Mouse (Mus musculus) forebrain, embryonic 10.5 days (tissue): ENCODE measurements around the gene Asb5. TPM values are rescaled to one million over a fixed set of nuclear protein-coding genes. Genes with fewer than 3 reads are reported as not detected.

Experiments
- DNase-seq: peaks from one replicate; pipeline ENCODE4 v3.0.0-alpha.2; 2017; ENCODE audit warnings: low spot score; ENCODE audit errors: extremely low spot score
- H3K27ac ChIP-seq: fragments of 300-500 bp; sonication (generic); 2 replicates; pipeline ENCODE4 v1.5.1; 2016; ENCODE audit warnings: mild to moderate bottlenecking
- H3K27me3 ChIP-seq: fragments of 300-500 bp; sonication (generic); 2 replicates; pipeline ENCODE4 v1.6.1; 2016; ENCODE audit warnings: mild to moderate bottlenecking; ENCODE audit not compliant: poor library complexity, severe bottlenecking
- H3K36me3 ChIP-seq: fragments of 300-500 bp; sonication (generic); replicated peaks from 2 replicates; pipeline ENCODE4 v1.6.1; 2016; ENCODE audit warnings: mild to moderate bottlenecking, moderate library complexity
- H3K4me1 ChIP-seq: fragments of 300-500 bp; sonication (generic); 2 replicates; pipeline ENCODE4 v1.6.1; 2016
- H3K4me3 ChIP-seq: fragments of 300-500 bp; sonication (generic); 2 replicates; pipeline ENCODE4 v1.5.1; 2016; ENCODE audit warnings: mild to moderate bottlenecking, moderate library complexity
- H3K9me3 ChIP-seq: fragments of 300-500 bp; sonication (generic); 2 replicates; pipeline ENCODE4 v1.6.1; 2016; ENCODE audit warnings: mild to moderate bottlenecking, moderate library complexity
- WGBS: fragments of 180-500 bp; shearing (Covaris S2); methylation state at CpG from one replicate; pipeline ENCODE4 v1.1.7; 2016; 5-methylcytosine and 5-hydroxymethylcytosine counted together
- polyA plus RNA-seq: library from polyadenylated mRNA; unstranded; fragments of >200 nt; fragmentation: Nextera tagmentation; extraction: Ambion mirVana; gene quantifications from 2 replicates; pipeline ENCODE4 v1.2.1, GENCODE M21; 2016

The Asb5 gene
- polyA plus RNA-seq: 4.0 and 4.9 TPM in 2 replicates

GRCm38 (mm10) chr8:54529382-54530296 is at the start of gene Asb5, which contains the start of gene Spcs3:
Asb5 (plus strand) TSS chr8:54529580.
Spcs3 (minus strand) TSS chr8:54529998.
- WGBS: under 1% methylated on average over 89 of the region's 89 CpGs
- peaks cover 23% of the 10 kb centered on the region for H3K4me1 ChIP-seq

GRCm38 (mm10) chr8:54486555-54487273 is 42.7 kb upstream of the Asb5 start:
- 52% methylated on average over 19 of the region's 19 CpGs for WGBS
- no peak for DNase-seq
- Histone ChIP-seq H3K36me3 (no peaks in the 10 kb centered on the region), H3K27ac (no peak overlapping the region), H3K4me1 (peaks cover 7% of the 10 kb centered on the region), H3K27me3 (peaks cover 11% of the 10 kb centered on the region; the same call in 1 of the 2 replicates), H3K9me3 (no peaks in the 10 kb centered on the region), H3K4me3 (no peak overlapping the region)

More at GRCm38 (mm10) chr8:54529382-54530296, at the start of gene Asb5, which contains the start of gene Spcs3:
- H3K27me3 ChIP-seq: no peaks in the 10 kb centered on the region
- peak; percentile 92 for DNase-seq
- H3K27ac ChIP-seq: peak within 1 kb of the TSS; percentile 95
- H3K4me3 ChIP-seq: peak within 1 kb of the TSS; percentile 89
- H3K9me3 ChIP-seq: no peaks in the 10 kb centered on the region
- peaks cover 21% of the 10 kb centered on the region for H3K36me3 ChIP-seq

GRCm38 (mm10) chr8:54488437-54488836 is 40.9 kb upstream of the Asb5 start:
- H3K4me3 ChIP-seq: no peak overlapping the region
- no peak for DNase-seq
- peaks cover 7% of the 10 kb centered on the region for H3K4me1 ChIP-seq
- no peaks in the 10 kb centered on the region for H3K36me3 ChIP-seq
- WGBS: 81% methylated on average over 4 of the region's 4 CpGs
- peaks cover 19% of the 10 kb centered on the region for H3K27me3 ChIP-seq
- H3K27ac ChIP-seq: no peak overlapping the region
- H3K9me3 ChIP-seq: no peaks in the 10 kb centered on the region

GRCm38 (mm10) chr8:54491057-54491690 is 38.2 kb upstream of the Asb5 start:
- no peak for DNase-seq
- Histone ChIP-seq H3K4me1 (peaks cover 7% of the 10 kb centered on the region), H3K4me3 (no peak overlapping the region), H3K27ac (no peak overlapping the region), H3K27me3 (peaks cover 19% of the 10 kb centered on the region), H3K36me3 (no peaks in the 10 kb centered on the region), H3K9me3 (no peaks in the 10 kb centered on the region)
- WGBS: 34% methylated on average over 6 of the region's 6 CpGs

- no peaks in the 10 kb centered on the region for H3K9me3 ChIP-seq
- no peak overlapping the region for H3K27ac ChIP-seq
- peaks cover 19% of the 10 kb centered on the region for H3K27me3 ChIP-seq
- no peak overlapping the region for H3K4me3 ChIP-seq
- WGBS: 79% methylated on average over 4 of the region's 4 CpGs
- H3K4me1 ChIP-seq: no peaks in the 10 kb centered on the region; the same call in 1 of the 2 replicates
- H3K36me3 ChIP-seq: no peaks in the 10 kb centered on the region
- DNase-seq: no peak
These were observed 37.4 kb upstream of the Asb5 start for GRCm38 (mm10) chr8:54491934-54492333.

GRCm38 (mm10) chr8:54493110-54493509 is 36.3 kb upstream of the Asb5 start:
- H3K36me3 ChIP-seq: no peaks in the 10 kb centered on the region
- 18% methylated on average over 6 of the region's 6 CpGs for WGBS
- H3K27ac ChIP-seq: no peak overlapping the region
- H3K4me1 ChIP-seq: no peaks in the 10 kb centered on the region
- DNase-seq: peak; percentile 51
- no peak overlapping the region for H3K4me3 ChIP-seq
- no peaks in the 10 kb centered on the region for H3K9me3 ChIP-seq
- peaks cover 19% of the 10 kb centered on the region for H3K27me3 ChIP-seq

GRCm38 (mm10) chr8:54493915-54494314 is 35.5 kb upstream of the Asb5 start:
- Histone ChIP-seq H3K4me3 (no peak overlapping the region), H3K36me3 (no peaks in the 10 kb centered on the region), H3K27me3 (peaks cover 19% of the 10 kb centered on the region), H3K9me3 (no peaks in the 10 kb centered on the region), H3K4me1 (no peaks in the 10 kb centered on the region), H3K27ac (no peak overlapping the region)
- no peak for DNase-seq
- WGBS: 59% methylated on average over 3 of the region's 3 CpGs

- H3K4me3 ChIP-seq: no peak overlapping the region
- H3K27me3 ChIP-seq: no peaks in the 10 kb centered on the region
- H3K4me1 ChIP-seq: no peaks in the 10 kb centered on the region
- WGBS: 91% methylated on average over 7 of the region's 7 CpGs
- no peaks in the 10 kb centered on the region for H3K9me3 ChIP-seq
- H3K27ac ChIP-seq: no peak overlapping the region
- no peak for DNase-seq
- no peaks in the 10 kb centered on the region for H3K36me3 ChIP-seq
These were observed 26.3 kb upstream of the Asb5 start for GRCm38 (mm10) chr8:54503104-54503503.

- WGBS: 80% methylated on average over 2 of the region's 2 CpGs
- Histone ChIP-seq H3K36me3 (no peaks in the 10 kb centered on the region), H3K4me1 (peaks cover 11% of the 10 kb centered on the region), H3K27ac (no peak overlapping the region), H3K9me3 (no peaks in the 10 kb centered on the region), H3K27me3 (no peaks in the 10 kb centered on the region), H3K4me3 (no peak overlapping the region)
- no peak for DNase-seq
These were observed 24.3 kb upstream of the Asb5 start for GRCm38 (mm10) chr8:54505060-54505459.

- Histone ChIP-seq H3K4me3 (no peak overlapping the region), H3K36me3 (no peaks in the 10 kb centered on the region), H3K27ac (no peak overlapping the region), H3K4me1 (peaks cover 11% of the 10 kb centered on the region), H3K27me3 (no peaks in the 10 kb centered on the region), H3K9me3 (no peaks in the 10 kb centered on the region)
- DNase-seq: peak; percentile 60
- WGBS: 31% methylated on average over 6 of the region's 6 CpGs
These were observed 21.8 kb upstream of the Asb5 start for GRCm38 (mm10) chr8:54507428-54508095.

- WGBS: 52% methylated on average over 1 of the region's 1 CpGs
- no peak for DNase-seq
- Histone ChIP-seq H3K27ac (no peak overlapping the region), H3K4me3 (no peak overlapping the region), H3K9me3 (no peaks in the 10 kb centered on the region), H3K36me3 (no peaks in the 10 kb centered on the region), H3K4me1 (peaks cover 11% of the 10 kb centered on the region), H3K27me3 (no peaks in the 10 kb centered on the region)
These were observed 21.3 kb upstream of the Asb5 start for GRCm38 (mm10) chr8:54508096-54508456.

GRCm38 (mm10) chr8:54508814-54509213 is 20.6 kb upstream of the Asb5 start:
- peak overlapping the region; percentile 55 for H3K4me3 ChIP-seq
- no peaks in the 10 kb centered on the region for H3K27me3 ChIP-seq
- no peaks in the 10 kb centered on the region for H3K36me3 ChIP-seq
- 7% methylated on average over 10 of the region's 11 CpGs for WGBS
- DNase-seq: no peak
- peak overlapping the region; percentile 60; the same call in 1 of the 2 replicates for H3K27ac ChIP-seq
- H3K4me1 ChIP-seq: peaks cover 11% of the 10 kb centered on the region
- no peaks in the 10 kb centered on the region for H3K9me3 ChIP-seq
